Mouse (Mus musculus): ENCODE results near the gene Fsip1.

Gene Fsip1

GRCm38 (mm10) chr2:118124437-118124836 lies 132.3 kb downstream of the Fsip1 start:
- no peak for DNase-seq (ENCODE audit: low read depth)

- DNase-seq (ENCODE audit: low read depth), result no peak
Measured at GRCm38 (mm10) chr2:118123743-118124142, 133.0 kb downstream of the Fsip1 start.

- no peak for DNase-seq (ENCODE audit: low read depth)
Measured at GRCm38 (mm10) chr2:118122291-118122690, 134.5 kb downstream of the Fsip1 start.

- DNase-seq (ENCODE audit: low read depth), result no peak
Measured at GRCm38 (mm10) chr2:118120751-118121150, 136.0 kb downstream of the Fsip1 start.

GRCm38 (mm10) chr2:118120095-118120494 lies 136.7 kb downstream of the Fsip1 start:
- DNase-seq (ENCODE audit: low read depth), result no peak

GRCm38 (mm10) chr2:118119684-118120083 lies 137.1 kb downstream of the Fsip1 start:
- no peak for DNase-seq (ENCODE audit: low read depth)

GRCm38 (mm10) chr2:118118515-118118914 lies 138.3 kb downstream of the Fsip1 start:
- no peak for DNase-seq (ENCODE audit: low read depth)

GRCm38 (mm10) chr2:118118045-118118444 lies 138.7 kb downstream of the Fsip1 start:
- DNase-seq (ENCODE audit: low read depth), result no peak

GRCm38 (mm10) chr2:118117401-118117800 lies 139.4 kb downstream of the Fsip1 start:
- DNase-seq (ENCODE audit: low read depth), result no peak

GRCm38 (mm10) chr2:118116754-118117290 lies 139.9 kb downstream of the Fsip1 start:
- DNase-seq (ENCODE audit: low read depth), result no peak

GRCm38 (mm10) chr2:118116180-118116579 lies 140.6 kb downstream of the Fsip1 start:
- DNase-seq (ENCODE audit: low read depth), result no peak

GRCm38 (mm10) chr2:118115647-118116046 lies 141.1 kb downstream of the Fsip1 start:
- DNase-seq (ENCODE audit: low read depth), result no peak

GRCm38 (mm10) chr2:118114671-118115070 lies 142.1 kb downstream of the Fsip1 start:
- no peak for DNase-seq (ENCODE audit: low read depth)

- no peak for DNase-seq (ENCODE audit: low read depth)
Measured at GRCm38 (mm10) chr2:118113808-118114524, 142.8 kb downstream of the Fsip1 start.

GRCm38 (mm10) chr2:118112846-118113479 lies 143.8 kb downstream of the Fsip1 start:
- no peak for DNase-seq (ENCODE audit: low read depth)

GRCm38 (mm10) chr2:118112438-118112837 lies 144.3 kb downstream of the Fsip1 start:
- DNase-seq (ENCODE audit: low read depth), result no peak

GRCm38 (mm10) chr2:118111488-118112131 lies 145.2 kb downstream of the Fsip1 start, which contains the start of gene Thbs1:
Gene Thbs1, plus strand, starts transcription at chr2:118111876.
- peak; percentile 53 for DNase-seq (ENCODE audit: low read depth)

GRCm38 (mm10) chr2:118111116-118111487 lies 145.7 kb downstream of the Fsip1 start:
- DNase-seq (ENCODE audit: low read depth), result peak; percentile 83

- no peak for DNase-seq (ENCODE audit: low read depth)
Measured at GRCm38 (mm10) chr2:118110225-118110915, 146.4 kb downstream of the Fsip1 start.

- no peak for DNase-seq (ENCODE audit: low read depth)
Measured at GRCm38 (mm10) chr2:118102169-118102568, 154.6 kb downstream of the Fsip1 start.

GRCm38 (mm10) chr2:118099104-118099503 lies 157.7 kb downstream of the Fsip1 start:
- DNase-seq (ENCODE audit: low read depth), result no peak

GRCm38 (mm10) chr2:118091226-118091625 lies 165.5 kb downstream of the Fsip1 start:
- DNase-seq (ENCODE audit: low read depth), result no peak

Data from c-Kit-positive CD71-negative TER-119-negative erythroid progenitor cells, embryonic 14.5 days (primary cell).